Mouse (Mus musculus) adrenal gland, adult 8-10 months (tissue): ENCODE results near the gene Glod4. TPM values are rescaled to one million over a fixed set of nuclear protein-coding genes. Genes with fewer than 3 reads are reported as not detected.

ENCODE experiments used
- DNase-seq: peaks from one replicate; pipeline ENCODE4 v3.0.0; 2022
- total RNA-seq, 4 experiments: library from RNA; stranded (reverse); gene quantifications; 2 replicates each; pipeline ENCODE4 v1.2.4; 2022

The Glod4 gene
- total RNA-seq, 4 experiments from 2014 or later: 89.4 to 107 (median 93.5) TPM

DNA sequence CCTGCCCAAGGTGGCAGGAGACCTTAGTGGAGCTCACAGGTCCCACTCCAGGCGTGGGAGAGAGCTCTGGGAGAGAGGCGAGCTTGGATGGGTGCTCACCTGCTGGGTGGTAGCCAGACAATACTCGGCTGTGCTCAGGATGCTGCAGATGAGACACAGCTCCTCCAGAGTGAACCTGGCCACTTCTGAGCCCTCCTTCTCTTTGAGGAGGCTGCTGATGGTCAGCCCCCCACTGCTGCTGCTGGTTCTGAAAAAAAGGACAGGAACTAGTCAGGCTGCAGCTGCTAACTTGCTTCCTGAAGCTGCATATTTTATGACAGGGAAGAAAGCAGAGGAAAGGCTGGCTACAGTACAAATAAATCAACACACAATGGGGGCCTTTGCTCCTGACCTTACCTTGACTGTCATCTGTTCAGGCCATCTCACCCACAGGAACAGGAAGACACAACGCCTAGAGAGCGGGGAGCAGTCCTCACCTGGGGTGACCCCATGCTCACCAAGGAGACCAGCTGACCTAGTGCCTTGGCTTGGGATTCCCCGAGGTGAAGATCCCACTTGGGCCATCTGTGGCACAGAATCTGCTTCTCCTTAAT is 162.4 kb downstream of the Glod4 start:
- peak; percentile 26 for DNase-seq

GRCm38 (mm10) chr11:76080293-76080692 is 163.2 kb downstream of the Glod4 start:
- DNase-seq: no peak

DNA sequence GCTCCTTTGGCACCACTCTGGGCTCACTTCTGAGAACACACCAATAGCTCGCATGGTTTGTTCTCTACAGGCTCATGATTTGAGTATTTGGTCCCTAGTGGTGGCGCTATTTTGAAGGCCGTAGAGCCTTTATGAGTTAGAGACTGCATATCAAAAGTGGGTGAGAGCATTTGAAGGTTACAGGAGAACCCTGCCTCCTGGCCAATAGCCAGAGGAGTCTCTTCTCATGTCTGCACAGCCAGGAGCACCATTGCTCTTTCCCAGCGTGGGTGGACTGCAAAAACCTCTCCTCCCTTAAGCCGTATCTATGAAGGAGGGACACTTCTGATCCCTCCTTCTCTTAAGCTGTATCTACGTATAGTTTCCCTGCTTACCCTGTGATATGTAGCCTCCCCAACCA is 166.2 kb downstream of the Glod4 start:
- peak; percentile 28 for DNase-seq

GRCm38 (mm10) chr11:76074296-76075093 is 169.0 kb downstream of the Glod4 start:
- no peak for DNase-seq

Other genes with a start within 250 kb of the Glod4 start
- not detected for gene 1700016K19Rik, start 243.8 kb downstream of the Glod4 start, total RNA-seq
- 10 to 100 TPM; 11.0 to 28.9 (median 16.0) TPM for gene Rflnb, start 215.9 kb downstream of the Glod4 start, total RNA-seq
- 10 to 100 TPM; 53.9 to 64.1 (median 55.8) TPM for gene Vps53, start 64.1 kb downstream of the Glod4 start, total RNA-seq
- 1 to 10 TPM; 4.4 to 7.7 (median 5.7) TPM for gene Fam57a, start 64.1 kb downstream of the Glod4 start, total RNA-seq
- gene Dbil5, start 26.1 kb downstream of the Glod4 start, total RNA-seq: under 1 TPM in 1 of 4 experiments, not detected in 3; 0.46 TPM
- gene Gemin4, start 26.1 kb downstream of the Glod4 start, total RNA-seq: 10 to 100 TPM in 3 of 4 experiments, 1 to 10 TPM in 1; 8.9 to 13.9 (median 10.9) TPM
- gene Mrm3, start within 50 bp of the Glod4 start, total RNA-seq: 10 to 100 TPM; 18.3 to 23.6 (median 20.1) TPM
- 10 to 100 TPM; 33.5 to 43.6 (median 40.8) TPM for gene Nxn, start 155.4 kb upstream of the Glod4 start, total RNA-seq
- gene Timm22, start 163.2 kb upstream of the Glod4 start, total RNA-seq: 10 to 100 TPM; 47.6 to 64.2 (median 56.4) TPM